Mouse (Mus musculus) CH12.LX (cell line): ENCODE data around the gene Lrrc61. TPM values are rescaled to one million over a fixed set of nuclear protein-coding genes. Genes with fewer than 3 reads are reported as not detected.

Source experiments
- DNase-seq: peaks from one replicate; pipeline ENCODE4 v3.0.0-alpha.2; 2013; ENCODE audit errors: extremely low read depth
- H3K27ac ChIP-seq: 2 replicates; pipeline ENCODE4 v1.5.1; 2012; ENCODE audit warnings: low read depth, mild to moderate bottlenecking, control low read depth, moderate library complexity; ENCODE audit not compliant: insufficient read depth
- H3K27me3 ChIP-seq: replicated peaks from 2 replicates; pipeline ENCODE3; 2012; ENCODE audit warnings: inconsistent platforms
- H3K36me3 ChIP-seq, 2 experiments: replicated peaks in 1 of 2; 2 replicates each; pipeline versions ENCODE3 to v1.6.1; 2012; ENCODE audit warnings: inconsistent platforms in 1 of 2, low read length in 1 of 2, mild to moderate bottlenecking in 1 of 2, mixed read lengths in 1 of 2, moderate library complexity in 1 of 2; ENCODE audit not compliant: control insufficient read depth in 1 of 2, insufficient read depth in 1 of 2
- H3K4me1 ChIP-seq, 2 experiments: 2 replicates each; pipeline ENCODE4 v1.6.1; 2012; ENCODE audit warnings: inconsistent platforms in 1 of 2, moderate library complexity in 1 of 2; ENCODE audit not compliant: insufficient read depth in 2 of 2, control insufficient read depth in 1 of 2
- H3K4me2 ChIP-seq: 2 replicates; pipeline ENCODE4 v1.6.1; 2012; ENCODE audit warnings: low read depth, mild to moderate bottlenecking, control low read depth; ENCODE audit not compliant: poor library complexity, insufficient read depth, severe bottlenecking
- H3K4me3 ChIP-seq, 3 experiments: fragments of 150-350 bp in 1 of 3; sonication (generic) in 1 of 3; replicated peaks in 1 of 3; 2 replicates each; pipeline versions ENCODE3 to v1.5.1; 2011 to 2012; ENCODE audit warnings: low read depth in 2 of 3, low read length in 2 of 3, mild to moderate bottlenecking in 2 of 3, moderate library complexity in 2 of 3, control low read depth in 1 of 3, improper control_type of control experiment in 1 of 3, inconsistent platforms in 1 of 3, mixed read lengths in 1 of 3; ENCODE audit not compliant: poor library complexity in 1 of 3
- H3K79me2 ChIP-seq: replicated peaks from 2 replicates; pipeline ENCODE4 v1.6.1; 2012; ENCODE audit warnings: mild to moderate bottlenecking, moderate library complexity; ENCODE audit not compliant: control insufficient read depth, poor library complexity, insufficient read depth, severe bottlenecking; ENCODE audit errors: extremely low read depth
- H3K9ac ChIP-seq: 2 replicates; pipeline ENCODE4 v1.6.1; 2012; ENCODE audit warnings: low read depth, mild to moderate bottlenecking, control low read depth, moderate library complexity; ENCODE audit not compliant: insufficient read depth
- H3K9me3 ChIP-seq: replicated peaks from 2 replicates; pipeline ENCODE3; 2012; ENCODE audit warnings: low read length, inconsistent platforms, mixed read lengths
- BHLHE40 ChIP-seq: IDR thresholded peaks from 2 replicates; pipeline ENCODE4 v1.6.1; 2011; ENCODE audit warnings: mild to moderate bottlenecking, low read depth, low read length, improper control_type of control experiment
- CHD1 ChIP-seq: IDR thresholded peaks from 2 replicates; pipeline ENCODE4 v1.6.1; 2012; ENCODE audit warnings: low read depth, low read length, improper control_type of control experiment, inconsistent platforms
- CHD2 ChIP-seq: IDR thresholded peaks from 2 replicates; pipeline ENCODE4 v1.6.1; 2011; ENCODE audit warnings: low read length, improper control_type of control experiment
- CTCF ChIP-seq, 2 experiments: IDR thresholded peaks in 1 of 2; conservative IDR thresholded peaks in 1 of 2; 2 replicates each; pipeline ENCODE4 v1.5.1; 2011 to 2012; ENCODE audit warnings: low read depth in 2 of 2, low read length in 2 of 2, improper control_type of control experiment in 1 of 2, inconsistent platforms in 1 of 2, mild to moderate bottlenecking in 1 of 2, moderate library complexity in 1 of 2
- E2F4 ChIP-seq: IDR thresholded peaks from 2 replicates; pipeline ENCODE4 v1.6.1; 2011; ENCODE audit warnings: low read depth, low read length, improper control_type of control experiment; ENCODE audit not compliant: insufficient replicate concordance
- ELF1 ChIP-seq: IDR thresholded peaks from 2 replicates; pipeline ENCODE4 v1.6.1; 2014; ENCODE audit warnings: low read depth, mild to moderate bottlenecking, inconsistent platforms, low read length, improper control_type of control experiment
- HCFC1 ChIP-seq: IDR thresholded peaks from 2 replicates; pipeline ENCODE4 v1.6.1; 2012; ENCODE audit warnings: low read depth, mild to moderate bottlenecking, inconsistent platforms, low read length, improper control_type of control experiment
- IRF4 ChIP-seq: IDR thresholded peaks from 2 replicates; pipeline ENCODE4 v1.6.1; 2014; ENCODE audit warnings: low read depth, mild to moderate bottlenecking, inconsistent platforms, low read length, improper control_type of control experiment
- JUN ChIP-seq: IDR thresholded peaks from 2 replicates; pipeline ENCODE4 v1.6.1; 2011; ENCODE audit warnings: low read depth, mild to moderate bottlenecking, low read length, improper control_type of control experiment, moderate library complexity; ENCODE audit not compliant: insufficient read depth
- JUND ChIP-seq: conservative IDR thresholded peaks from 2 replicates; pipeline ENCODE4 v1.6.1; 2011; ENCODE audit warnings: low read depth, low read length, improper control_type of control experiment
- MAFK ChIP-seq: IDR thresholded peaks from 2 replicates; pipeline ENCODE4 v1.6.1; 2011; ENCODE audit warnings: low read length, improper control_type of control experiment; ENCODE audit not compliant: insufficient replicate concordance
- MAX ChIP-seq: IDR thresholded peaks from 2 replicates; pipeline ENCODE4 v1.6.1; 2011; ENCODE audit warnings: low read length, improper control_type of control experiment
- MAZ ChIP-seq: IDR thresholded peaks from 2 replicates; pipeline ENCODE4 v1.6.1; 2012; ENCODE audit warnings: low read depth, mild to moderate bottlenecking, inconsistent platforms, low read length, improper control_type of control experiment, moderate library complexity
- MEF2A ChIP-seq: IDR thresholded peaks from 2 replicates; pipeline ENCODE4 v1.6.1; 2014; ENCODE audit warnings: low read depth, mild to moderate bottlenecking, inconsistent platforms, low read length, improper control_type of control experiment, borderline replicate concordance
- NELFE ChIP-seq: IDR thresholded peaks from 2 replicates; pipeline ENCODE4 v1.6.1; 2011; ENCODE audit warnings: low read depth, low read length, improper control_type of control experiment
- NRF1 ChIP-seq: IDR thresholded peaks from 2 replicates; pipeline ENCODE4 v1.6.1; 2014; ENCODE audit warnings: low read depth, mild to moderate bottlenecking, inconsistent platforms, low read length, improper control_type of control experiment, moderate library complexity
- SIN3A ChIP-seq: IDR thresholded peaks from 2 replicates; pipeline ENCODE4 v1.6.1; 2012; ENCODE audit warnings: low read length, improper control_type of control experiment, inconsistent platforms
- SMC3 ChIP-seq: IDR thresholded peaks from 2 replicates; pipeline ENCODE4 v1.6.1; 2011; ENCODE audit warnings: low read depth, low read length, improper control_type of control experiment
- TBP ChIP-seq: conservative IDR thresholded peaks from 2 replicates; pipeline ENCODE4 v1.6.1; 2011; ENCODE audit warnings: low read depth, low read length, improper control_type of control experiment
- TCF12 ChIP-seq: IDR thresholded peaks from 2 replicates; pipeline ENCODE4 v1.6.1; 2014; ENCODE audit warnings: low read depth, mild to moderate bottlenecking, inconsistent platforms, low read length, improper control_type of control experiment
- USF2 ChIP-seq: conservative IDR thresholded peaks from 2 replicates; pipeline ENCODE4 v1.6.1; 2011; ENCODE audit warnings: low read depth, low read length, improper control_type of control experiment
- ZKSCAN1 ChIP-seq: IDR thresholded peaks from 2 replicates; pipeline ENCODE4 v1.6.1; 2012; ENCODE audit warnings: low read depth, inconsistent platforms, low read length, improper control_type of control experiment, borderline replicate concordance
- ZMIZ1 ChIP-seq: IDR thresholded peaks from 2 replicates; pipeline ENCODE4 v1.6.1; 2012; ENCODE audit warnings: low read depth, mild to moderate bottlenecking, inconsistent platforms, low read length, improper control_type of control experiment
- dilution Hi-C: fragments of 300-500 bp; cut with MboI; formaldehyde crosslinking; loops from 2 replicates; pipeline ENCODE4 v1.14.3; 2020; ENCODE audit warnings: low sequenced_read_pairs; ENCODE audit not compliant: extremely low pct_unique_long_range_greater_than_20kb, extremely low pct_ligation_motif_present
- in situ Hi-C: fragments of 300-500 bp; cut with MboI; formaldehyde crosslinking; loops from 3 replicates; pipeline ENCODE4 v1.14.3; 2019; ENCODE audit warnings: low sequenced_read_pairs, low pct_ligation_motif_present, low pct_unique_long_range_greater_than_20kb, mixed read lengths
- polyA plus RNA-seq: library from polyadenylated mRNA; unstranded; fragments of >175 nt; gene quantifications from 2 replicates; pipeline ENCODE4 v1.2.1, GENCODE M21; 2012; ENCODE audit warnings: low read depth; ENCODE audit not compliant: insufficient read length
- total RNA-seq, 2 experiments: library from RNA; depleted of rRNA; stranded (reverse); fragments of 300-350 nt in 1 of 2; fragments of >200 nt in 1 of 2; gene quantifications; 2 replicates each; pipeline ENCODE4 v1.2.3; 2012 to 2014

Gene Lrrc61
- total and polyA plus RNA-seq, 3 experiments, result 5.6 to 14.2 (median 13.7) TPM

DNA sequence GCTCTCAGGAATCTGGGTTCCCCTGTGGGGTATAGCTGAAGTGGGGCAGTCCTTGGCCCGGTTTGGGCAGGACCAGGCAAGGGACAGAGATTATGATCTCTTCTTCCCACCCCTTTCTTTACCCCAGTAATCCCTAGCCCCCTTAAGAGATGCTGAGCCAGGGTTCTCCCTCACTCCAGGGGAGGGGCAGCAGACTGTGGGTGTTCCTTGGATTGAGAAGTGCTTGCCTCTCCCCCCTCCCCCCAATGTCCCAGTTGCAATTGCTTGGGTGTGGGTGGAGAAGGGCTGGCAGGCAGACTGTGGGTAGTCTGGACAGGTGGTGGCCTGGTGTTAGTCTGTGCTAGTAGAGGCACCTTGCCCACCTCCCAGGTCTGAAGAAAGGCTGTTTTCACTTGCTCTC is 40.7 kb downstream of the Lrrc61 start:
- Histone ChIP-seq H3K27ac (no peak overlapping the region), H3K4me1 (peaks cover 3 to 27% of the 10 kb centered on the region in 2 experiments; a peak in 3 of 4 replicates), H3K9ac (no peak overlapping the region), H3K36me3 (peaks cover 27 to 48% of the 10 kb centered on the region in 2 experiments), H3K4me2 (peak overlapping the region; percentile 64), H3K79me2 (peaks cover 23% of the 10 kb centered on the region), H3K27me3 (no peaks in the 10 kb centered on the region), H3K9me3 (peaks cover 3% of the 10 kb centered on the region), H3K4me3 (no peak overlapping the region)
- in situ Hi-C loops (no loop called here), dilution Hi-C loops (no loop called here)
- DNase-seq, result no peak
- TF ChIP-seq E2F4 (no peak), IRF4 (no peak), CHD2 (no peak), SMC3 (no peak), NRF1 (no peak), USF2 (no peak), HCFC1 (no peak), NELFE (no peak)

DNA sequence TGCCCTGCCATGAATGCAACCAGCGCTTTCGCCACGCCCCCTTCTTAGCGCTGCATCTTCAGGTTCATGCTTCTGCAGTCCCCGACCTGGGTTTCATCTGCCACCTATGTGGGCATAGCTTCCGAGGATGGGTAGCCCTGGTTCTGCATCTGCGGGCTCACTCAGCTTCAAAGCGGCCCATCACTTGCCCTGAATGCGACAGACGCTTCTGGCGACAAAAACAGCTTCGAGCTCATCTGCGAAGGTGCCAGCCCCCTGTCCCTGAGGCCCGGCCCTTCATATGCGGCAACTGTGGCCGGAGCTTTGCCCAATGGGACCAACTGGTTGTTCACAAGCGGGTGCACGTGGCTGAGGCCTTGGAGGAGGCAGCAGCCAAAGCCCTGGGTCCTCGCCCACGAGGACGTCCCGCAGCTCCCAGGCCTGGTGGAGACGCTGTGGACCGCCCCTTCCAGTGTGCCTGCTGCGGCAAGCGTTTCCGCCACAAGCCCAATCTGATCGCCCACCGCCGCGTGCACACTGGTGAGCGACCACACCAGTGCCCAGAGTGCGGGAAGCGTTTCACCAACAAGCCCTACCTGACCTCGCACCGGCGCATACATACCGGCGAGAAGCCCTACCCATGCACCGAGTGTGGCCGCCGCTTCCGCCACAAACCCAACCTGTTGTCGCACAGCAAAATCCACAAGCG is 42.1 kb downstream of the Lrrc61 start:
- Histone ChIP-seq H3K4me3 (no peak overlapping the region), H3K4me2 (no peak overlapping the region), H3K4me1 (peaks cover 3 to 37% of the 10 kb centered on the region in 2 experiments; a peak in 3 of 4 replicates), H3K27ac (no peak overlapping the region), H3K27me3 (no peaks in the 10 kb centered on the region), H3K9ac (no peak overlapping the region), H3K36me3 (peaks cover 27 to 49% of the 10 kb centered on the region in 2 experiments), H3K79me2 (peaks cover 23% of the 10 kb centered on the region), H3K9me3 (peaks cover 3% of the 10 kb centered on the region)
- DNase-seq, result no peak
- in situ Hi-C loops (no loop called here), dilution Hi-C loops (no loop called here)
- no peak for TF ChIP-seq SIN3A
- TF ChIP-seq E2F4, result no peak
- no peak for TF ChIP-seq NELFE
- no peak for TF ChIP-seq MAZ
- TF ChIP-seq TCF12, result no peak
- no peak for TF ChIP-seq SMC3
- no peak for TF ChIP-seq ZMIZ1
- TF ChIP-seq, all 38 proteins: peak for 0

DNA sequence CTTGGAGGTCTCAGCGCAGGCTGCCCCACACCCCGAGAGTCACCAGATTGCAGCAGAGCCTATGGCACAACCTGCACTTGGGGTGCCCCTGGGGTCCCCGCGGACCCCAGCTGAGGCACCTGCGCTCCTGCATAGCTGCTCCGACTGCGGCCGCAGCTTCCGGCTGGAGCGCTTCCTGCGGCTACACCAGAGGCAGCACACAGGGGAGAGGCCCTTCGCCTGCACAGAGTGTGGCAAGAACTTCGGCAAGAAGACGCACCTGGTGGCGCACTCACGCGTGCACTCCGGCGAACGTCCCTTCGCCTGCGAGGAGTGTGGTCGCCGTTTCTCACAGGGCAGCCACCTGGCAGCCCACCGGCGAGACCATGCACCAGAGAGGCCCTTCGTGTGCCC is 42.6 kb downstream of the Lrrc61 start:
- Histone ChIP-seq H3K79me2 (peaks cover 23% of the 10 kb centered on the region), H3K27me3 (no peaks in the 10 kb centered on the region), H3K4me3 (no peak overlapping the region), H3K9ac (no peak overlapping the region), H3K27ac (no peak overlapping the region), H3K4me2 (no peak overlapping the region), H3K9me3 (peaks cover 3% of the 10 kb centered on the region), H3K36me3 (peaks cover 27 to 49% of the 10 kb centered on the region in 2 experiments), H3K4me1 (peaks cover 3 to 37% of the 10 kb centered on the region in 2 experiments; a peak in 3 of 4 replicates)
- no peak for DNase-seq
- TF ChIP-seq CTCF (conservative IDR thresholded peaks at IDR 0.05 in 1 of 2, IDR thresholded peaks at IDR 0.05 in 1 of 2; ENCODE audit: low read depth in 2 of 2, low read length in 2 of 2) (no peak), MEF2A (no peak), CHD1 (no peak), SMC3 (no peak), CHD2 (no peak), ELF1 (no peak), IRF4 (no peak), JUND (no peak), TBP (no peak), USF2 (no peak), BHLHE40 (no peak), MAFK (no peak), E2F4 (no peak), JUN (no peak), MAX (no peak), ZKSCAN1 (no peak), NELFE (no peak), NRF1 (no peak)
- dilution Hi-C loops (no loop called here), in situ Hi-C loops (no loop called here)
